In genomic region chr1:74816612-74817199, GRCm38 (mm10) we compare ENCODE assay signal across 8 mouse cellular contexts. TPM values are rescaled to one million over a fixed set of nuclear protein-coding genes. Genes with fewer than 3 reads are reported as not detected.
DNase-seq lines count a peak whose midpoint lies in the region; ATAC-seq and TF ChIP-seq lines count a peak whose summit lies in the region.

No protein-coding gene starts in this region.

- no peak for TF ChIP-seq CTCF in intestine, postnatal 0 days (IDR thresholded peaks at IDR 0.05; ENCODE audit: low read depth)

- ATAC-seq in granulocyte monocyte progenitor cell, adult 5-6 weeks (replicated peaks; ENCODE audit: poor library complexity, severe bottlenecking), result peak; percentile 95
- peak; percentile 91 for ATAC-seq in intestine, postnatal 0 days

- H3K4me2 ChIP-seq in intestine, postnatal 0 days (replicated peaks; ENCODE audit: low read depth), result peak overlapping the region; percentile 78

- no peaks in the 10 kb centered on the region for H3K9me3 ChIP-seq in embryonic facial prominence, embryonic 10.5 days
- no peaks in the 10 kb centered on the region for H3K9me3 ChIP-seq in intestine, postnatal 0 days (ENCODE audit: control insufficient read depth)
- H3K9me3 ChIP-seq in midbrain, embryonic 10.5 days (replicated peaks), result no peaks in the 10 kb centered on the region

- peak overlapping the region; percentile 74 for H3K4me3 ChIP-seq in embryonic facial prominence, embryonic 10.5 days
- peak overlapping the region; percentile 75 for H3K4me3 ChIP-seq in intestine, postnatal 0 days (ENCODE audit: low read depth, low read length)
- H3K4me3 ChIP-seq in midbrain, embryonic 10.5 days, result peak overlapping the region; percentile 65

- peaks cover 23% of the 10 kb centered on the region for H3K27me3 ChIP-seq in embryonic facial prominence, embryonic 10.5 days (replicated peaks; ENCODE audit: low read depth, poor library complexity, severe bottlenecking)
- no peaks in the 10 kb centered on the region; the same call in 1 of the 2 replicates for H3K27me3 ChIP-seq in intestine, postnatal 0 days (replicated peaks; ENCODE audit: control insufficient read depth, insufficient read depth, low read length)
- peaks cover 22% of the 10 kb centered on the region for H3K27me3 ChIP-seq in midbrain, embryonic 10.5 days (ENCODE audit: low read depth, poor library complexity, severe bottlenecking)

- intact Hi-C loops in left cerebral cortex, postnatal 36 days (cut with DNase I), result loop anchor here (2.0 kb wide), 1 partner anchor 34 kb away; no protein-coding TSS in a partner anchor

- H3K4me1 ChIP-seq in embryonic facial prominence, embryonic 10.5 days, result peaks cover 14% of the 10 kb centered on the region
- no peaks in the 10 kb centered on the region for H3K4me1 ChIP-seq in intestine, postnatal 0 days (replicated peaks; ENCODE audit: control insufficient read depth, insufficient read depth, low read length)
- peaks cover 21% of the 10 kb centered on the region for H3K4me1 ChIP-seq in midbrain, embryonic 10.5 days

- WGBS in embryonic facial prominence, embryonic 10.5 days, result 5% methylated on average over 38 of the region's 38 CpGs
- 4% methylated on average over 38 of the region's 38 CpGs for WGBS in intestine, postnatal 0 days
- WGBS in midbrain, embryonic 10.5 days, result 7% methylated on average over 38 of the region's 38 CpGs

- H3K27ac ChIP-seq in embryonic facial prominence, embryonic 10.5 days (replicated peaks), result peak overlapping the region; percentile 93
- peak overlapping the region; percentile 85 for H3K27ac ChIP-seq in intestine, postnatal 0 days (ENCODE audit: low read depth, low read length)
- peak overlapping the region; percentile 91 for H3K27ac ChIP-seq in midbrain, embryonic 10.5 days (replicated peaks)

- no peaks in the 10 kb centered on the region for H3K36me3 ChIP-seq in embryonic facial prominence, embryonic 10.5 days (replicated peaks)
- no peaks in the 10 kb centered on the region for H3K36me3 ChIP-seq in intestine, postnatal 0 days (ENCODE audit: control insufficient read depth, insufficient read depth)
- no peaks in the 10 kb centered on the region for H3K36me3 ChIP-seq in midbrain, embryonic 10.5 days

- H3K9ac ChIP-seq in intestine, postnatal 0 days (ENCODE audit: low read depth, low read length), result peak overlapping the region; percentile 91

- peak; percentile 95 for DNase-seq in adrenal gland, postnatal 10 days
- peak; percentile 94 for DNase-seq in embryonic facial prominence, embryonic 10.5 days (ENCODE audit: low spot score)
- DNase-seq in left cerebral cortex, postnatal 36 days (ENCODE audit: low spot score in 2 of 2), result peak; percentile 86 to 90
- DNase-seq in midbrain, embryonic 10.5 days (ENCODE audit: low spot score), result peak; percentile 93
- DNase-seq in right cerebral cortex, postnatal 36 days (ENCODE audit: low spot score in 2 of 2), result peak; percentile 85 to 88
- DNase-seq in urinary bladder, postnatal 4 days (ENCODE audit: low spot score in 2 of 2), result peak; percentile 87 to 94

RNA-seq across cellular contexts. Expression of gene Wnt10a, which starts 25.4 kb away (rescaled TPM):
- total RNA-seq in adrenal gland, postnatal 10 days (2021), result under 1 TPM; 0.27 to 0.57 TPM
- 0.70 and 1.2 TPM in 2 replicates for polyA plus RNA-seq in embryonic facial prominence, embryonic 10.5 days (2016; fragmentation: Nextera tagmentation; extraction: Ambion mirVana)
- total RNA-seq in granulocyte monocyte progenitor cell, adult 5-6 weeks (2014; fragmentation: Nextera tagmentation), result not detected in 2 replicates
- total RNA-seq in granulocyte monocyte progenitor cell, adult 5-6 weeks (2017), result not detected in 2 replicates
- polyA plus RNA-seq in intestine, postnatal 0 days (2015; fragmentation: Nextera tagmentation; extraction: Ambion mirVana), result not detected in 2 replicates
- 10 to 100 TPM in 1 of 2 experiments, 1 to 10 TPM in 1; 8.5 to 12.7 TPM for total RNA-seq in left cerebral cortex, postnatal 36 days (2021)
- polyA plus RNA-seq in midbrain, embryonic 10.5 days (2016; fragmentation: Nextera tagmentation; extraction: Ambion mirVana), result 0.85 and 1.3 TPM in 2 replicates

RNA-seq across cellular contexts. Expression of gene Cdk5r2, which starts 38.0 kb away (rescaled TPM):
- total RNA-seq in adrenal gland, postnatal 10 days (2021), result 1 to 10 TPM; 4.8 to 6.6 TPM
- 0.21 and 0.39 TPM in 2 replicates for polyA plus RNA-seq in embryonic facial prominence, embryonic 10.5 days (2016; fragmentation: Nextera tagmentation; extraction: Ambion mirVana)
- total RNA-seq in granulocyte monocyte progenitor cell, adult 5-6 weeks (2014; fragmentation: Nextera tagmentation), result not detected in 2 replicates
- total RNA-seq in granulocyte monocyte progenitor cell, adult 5-6 weeks (2017), result not detected in 2 replicates
- polyA plus RNA-seq in intestine, postnatal 0 days (2015; fragmentation: Nextera tagmentation; extraction: Ambion mirVana), result 0.13 and 0.29 TPM in 2 replicates
- total RNA-seq in left cerebral cortex, postnatal 36 days (2021), result 100 to 1,000 TPM; 384 to 481 TPM
- 1.3 and 2.2 TPM in 2 replicates for polyA plus RNA-seq in midbrain, embryonic 10.5 days (2016; fragmentation: Nextera tagmentation; extraction: Ambion mirVana)

RNA-seq across cellular contexts. Expression of gene Wnt6, which starts 45.0 kb away (rescaled TPM):
- 1 to 10 TPM; 2.6 to 4.2 TPM for total RNA-seq in adrenal gland, postnatal 10 days (2021)
- 26.5 and 26.6 TPM in 2 replicates for polyA plus RNA-seq in embryonic facial prominence, embryonic 10.5 days (2016; fragmentation: Nextera tagmentation; extraction: Ambion mirVana)
- not detected in 2 replicates for total RNA-seq in granulocyte monocyte progenitor cell, adult 5-6 weeks (2014; fragmentation: Nextera tagmentation)
- total RNA-seq in granulocyte monocyte progenitor cell, adult 5-6 weeks (2017), result 0.21 and 1.2 TPM in 2 replicates
- 0.33 and 0.66 TPM in 2 replicates for polyA plus RNA-seq in intestine, postnatal 0 days (2015; fragmentation: Nextera tagmentation; extraction: Ambion mirVana)
- 1 to 10 TPM; 1.4 to 4.0 TPM for total RNA-seq in left cerebral cortex, postnatal 36 days (2021)
- polyA plus RNA-seq in midbrain, embryonic 10.5 days (2016; fragmentation: Nextera tagmentation; extraction: Ambion mirVana), result 8.7 and 11.0 TPM in 2 replicates

Comparison
In these comparisons a context has a peak if more than half of its experiments do, and no peak if none do; other contexts are left out.
1. Peak in every context shown above with its lines: DNase-seq, ATAC-seq, H3K4me3 ChIP-seq and H3K27ac ChIP-seq.
2. RNA of gene Wnt10a, which starts 25.4 kb away (total RNA-seq): 8.5 to 12.7 TPM in left cerebral cortex, postnatal 36 days; 0.27 to 0.57 TPM in adrenal gland, postnatal 10 days and not detected in granulocyte monocyte progenitor cell, adult 5-6 weeks; every median in the first group is over 4 times any median in the second.
3. RNA of gene Cdk5r2, which starts 38.0 kb away (total RNA-seq): 384 to 481 TPM in left cerebral cortex, postnatal 36 days; 4.8 to 6.6 TPM in adrenal gland, postnatal 10 days and not detected in granulocyte monocyte progenitor cell, adult 5-6 weeks; every median in the first group is over 10 times any median in the second.